Mouse (Mus musculus) testis, adult 2 months (tissue): ENCODE measurements around the gene Il1rap. TPM values are rescaled to one million over a fixed set of nuclear protein-coding genes. Genes with fewer than 3 reads are reported as not detected.

ENCODE experiments used
- H3K27ac ChIP-seq: fragments of 200-500 bp; 2 replicates; pipeline ENCODE4 v1.5.1; 2012; ENCODE audit warnings: low read depth, low read length; ENCODE audit not compliant: control insufficient read depth, insufficient read depth
- H3K27me3 ChIP-seq: fragments of 200-500 bp; 2 replicates; pipeline ENCODE4 v1.6.1; 2012; ENCODE audit warnings: mild to moderate bottlenecking, low read length, moderate library complexity; ENCODE audit not compliant: control insufficient read depth, insufficient read depth
- H3K36me3 ChIP-seq: fragments of 200-500 bp; 2 replicates; pipeline ENCODE4 v1.6.1; 2012; ENCODE audit warnings: mild to moderate bottlenecking, low read length; ENCODE audit not compliant: control insufficient read depth, insufficient read depth
- H3K4me1 ChIP-seq: fragments of 200-500 bp; 2 replicates; pipeline ENCODE4 v1.6.1; 2012; ENCODE audit warnings: low read length; ENCODE audit not compliant: control insufficient read depth, insufficient read depth
- H3K4me3 ChIP-seq: fragments of 200-500 bp; 2 replicates; pipeline ENCODE4 v1.5.1; 2012; ENCODE audit warnings: low read depth, mild to moderate bottlenecking, low read length, moderate library complexity, mixed read lengths; ENCODE audit not compliant: control insufficient read depth
- CTCF ChIP-seq: fragments of 200-500 bp; IDR thresholded peaks from 2 replicates; pipeline ENCODE4 v1.5.1; 2012; ENCODE audit warnings: low read depth, mild to moderate bottlenecking, inconsistent platforms, low read length, moderate library complexity; ENCODE audit not compliant: control insufficient read depth, insufficient read depth, insufficient replicate concordance
- POLR2A ChIP-seq: fragments of 200-500 bp; IDR thresholded peaks from 2 replicates; pipeline ENCODE4 v1.6.1; 2012; ENCODE audit warnings: low read depth, mild to moderate bottlenecking, inconsistent platforms, low read length, moderate library complexity; ENCODE audit not compliant: control insufficient read depth
- polyA plus RNA-seq: library from polyadenylated mRNA; depleted of rRNA; stranded (reverse); fragments of >200 nt; gene quantifications from 2 replicates; pipeline ENCODE4 v1.2.3, GENCODE M21; 2012

Il1rap gene
- polyA plus RNA-seq, 1 experiment, result 2.2 TPM

DNA sequence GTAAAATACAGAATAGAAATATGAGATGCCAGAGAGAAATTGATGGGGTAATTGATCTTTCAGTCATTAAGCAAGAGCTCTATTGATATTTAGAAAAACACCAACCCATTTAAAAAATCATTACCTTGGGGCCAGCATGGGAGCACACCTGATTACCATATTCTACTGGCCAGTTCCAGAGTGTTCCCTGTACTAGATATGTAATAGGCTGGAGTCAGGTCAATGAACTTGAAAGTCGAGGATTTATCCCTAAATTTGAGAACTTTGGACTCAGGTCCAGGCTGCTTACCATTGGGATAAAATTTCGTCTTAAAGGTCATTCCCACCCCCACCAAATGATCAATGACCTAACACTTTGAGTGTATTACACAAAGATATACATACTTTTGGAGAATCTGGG is 125.0 kb downstream of the Il1rap start:
- Histone ChIP-seq H3K27ac (no peak overlapping the region), H3K27me3 (no peaks in the 10 kb centered on the region), H3K36me3 (no peaks in the 10 kb centered on the region), H3K4me1 (no peaks in the 10 kb centered on the region), H3K4me3 (no peak overlapping the region)
- TF ChIP-seq CTCF (no peak), POLR2A (no peak)

DNA sequence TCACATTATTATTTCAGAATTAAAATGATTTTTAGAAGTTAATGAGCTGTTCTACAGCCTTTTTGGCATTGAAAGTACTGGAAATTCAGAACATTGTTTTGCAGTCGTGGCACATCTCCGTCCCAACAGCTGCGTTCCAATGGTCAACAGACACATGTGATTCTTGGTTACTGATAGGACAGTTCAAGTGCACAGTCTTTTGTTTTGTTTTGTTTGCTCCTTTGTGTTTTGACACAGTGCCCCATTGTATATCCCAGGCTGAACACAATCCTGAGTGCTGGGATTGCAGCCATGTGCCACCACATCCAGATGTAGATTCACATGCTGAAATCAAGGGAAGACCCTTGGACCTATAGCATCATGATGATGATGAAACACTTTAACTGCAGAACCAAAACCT is 129.4 kb downstream of the Il1rap start:
- H3K36me3 ChIP-seq, result no peaks in the 10 kb centered on the region
- TF ChIP-seq CTCF (no peak), POLR2A (no peak)
- no peaks in the 10 kb centered on the region for H3K27me3 ChIP-seq

DNA sequence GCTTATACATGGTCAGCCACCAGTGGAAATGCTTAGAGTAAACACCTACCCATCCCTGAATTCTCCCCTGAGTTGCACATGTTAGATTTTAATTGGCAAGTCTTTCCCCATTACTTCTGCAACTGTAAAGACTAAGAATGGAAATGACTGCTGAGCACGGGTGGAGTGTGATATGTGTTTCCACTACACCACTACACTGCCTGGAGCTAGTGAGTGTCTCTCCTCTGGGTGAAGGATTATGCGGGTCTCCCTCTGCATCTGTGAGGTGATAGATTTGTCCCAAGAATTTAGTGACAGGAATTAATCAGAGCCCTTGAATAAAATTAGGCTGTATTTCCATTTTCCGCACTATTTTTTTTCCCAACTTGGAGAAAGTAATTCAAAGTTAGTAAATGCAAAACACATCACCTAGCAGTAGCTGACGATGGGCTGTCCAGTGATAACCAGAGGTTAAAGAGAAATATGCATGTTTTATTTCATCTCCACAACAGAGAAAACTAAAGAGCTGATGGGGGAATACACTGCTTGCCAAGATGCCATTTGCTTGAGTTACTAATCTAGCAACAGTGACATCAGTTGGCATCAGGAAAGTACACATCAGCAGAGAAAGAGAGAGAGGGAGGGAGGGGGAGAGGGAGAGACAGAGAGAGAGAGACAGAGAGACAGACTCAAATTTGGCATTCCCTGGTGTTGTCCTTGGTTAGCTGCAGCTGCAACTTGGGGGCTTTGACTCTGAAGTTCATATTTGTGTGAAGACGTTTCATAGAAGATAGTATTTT is 132.2 kb downstream of the Il1rap start:
- H3K27ac ChIP-seq, result no peak overlapping the region
- H3K27me3 ChIP-seq, result no peaks in the 10 kb centered on the region
- H3K36me3 ChIP-seq, result no peaks in the 10 kb centered on the region
- TF ChIP-seq CTCF (no peak), POLR2A (no peak)
- H3K4me3 ChIP-seq, result no peak overlapping the region
- H3K4me1 ChIP-seq, result no peaks in the 10 kb centered on the region

More for the DNA sequence above, 129.4 kb downstream of the Il1rap start:
- no peaks in the 10 kb centered on the region for H3K4me1 ChIP-seq
- no peak overlapping the region for H3K27ac ChIP-seq
- no peak overlapping the region for H3K4me3 ChIP-seq

DNA sequence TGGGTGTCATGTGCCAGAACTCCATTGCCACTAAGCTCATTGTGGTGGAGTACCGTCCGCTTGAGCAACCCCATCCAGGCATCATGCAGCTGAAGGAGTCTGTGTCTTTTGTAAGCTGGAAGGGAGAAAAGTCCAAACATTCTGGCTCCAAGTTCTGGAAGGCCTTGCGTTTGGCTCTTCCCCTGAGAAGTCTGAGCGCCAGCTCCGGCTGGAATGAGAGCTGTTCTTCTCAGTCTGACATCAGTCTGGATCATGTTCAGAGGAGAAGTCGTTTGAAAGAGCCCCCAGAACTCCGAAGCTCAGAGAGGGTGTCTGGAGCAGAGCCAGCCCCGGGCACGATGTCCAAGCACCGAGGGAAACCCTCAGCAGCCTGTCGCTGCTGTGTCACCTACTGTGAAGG is 141.0 kb downstream of the Il1rap start:
- TF ChIP-seq POLR2A (no peak), CTCF (no peak)
- H3K4me1 ChIP-seq, result peaks cover 6% of the 10 kb centered on the region
- no peaks in the 10 kb centered on the region for H3K36me3 ChIP-seq
- no peaks in the 10 kb centered on the region for H3K27me3 ChIP-seq
- H3K4me3 ChIP-seq, result peak overlapping the region; percentile 40
- H3K27ac ChIP-seq, result no peak overlapping the region

GRCm38 (mm10) chr16:26723952-26724747 is 142.6 kb downstream of the Il1rap start:
- TF ChIP-seq POLR2A (no peak), CTCF (no peak)
- H3K4me1 ChIP-seq, result peaks cover 6% of the 10 kb centered on the region

DNA sequence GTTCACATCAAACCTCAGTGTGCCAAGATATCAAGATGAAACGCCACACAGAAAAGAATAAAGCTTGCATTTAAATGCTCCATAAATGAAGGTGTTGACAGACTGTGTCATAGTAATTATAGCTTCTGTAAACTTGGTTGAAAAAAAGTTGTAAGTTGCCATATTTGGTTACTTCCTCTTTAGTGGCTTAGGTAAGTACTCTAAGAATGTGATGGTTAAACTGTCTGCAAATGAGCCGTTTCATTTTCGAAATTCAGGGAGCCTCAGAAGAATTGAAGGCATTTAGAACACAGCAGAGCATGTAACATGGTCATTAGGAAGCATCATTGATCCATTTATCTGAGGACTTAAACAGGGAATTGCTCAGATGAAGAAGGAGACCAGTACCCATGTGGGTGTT is 146.6 kb downstream of the Il1rap start:
- no peaks in the 10 kb centered on the region for H3K4me1 ChIP-seq
- no peak overlapping the region for H3K27ac ChIP-seq
- no peak overlapping the region for H3K4me3 ChIP-seq
- no peaks in the 10 kb centered on the region for H3K27me3 ChIP-seq
- TF ChIP-seq CTCF (no peak), POLR2A (no peak)
- no peaks in the 10 kb centered on the region for H3K36me3 ChIP-seq

More at GRCm38 (mm10) chr16:26723952-26724747, 142.6 kb downstream of the Il1rap start:
- H3K27me3 ChIP-seq, result no peaks in the 10 kb centered on the region
- no peak overlapping the region for H3K27ac ChIP-seq
- no peaks in the 10 kb centered on the region for H3K36me3 ChIP-seq
- no peak overlapping the region for H3K4me3 ChIP-seq

DNA sequence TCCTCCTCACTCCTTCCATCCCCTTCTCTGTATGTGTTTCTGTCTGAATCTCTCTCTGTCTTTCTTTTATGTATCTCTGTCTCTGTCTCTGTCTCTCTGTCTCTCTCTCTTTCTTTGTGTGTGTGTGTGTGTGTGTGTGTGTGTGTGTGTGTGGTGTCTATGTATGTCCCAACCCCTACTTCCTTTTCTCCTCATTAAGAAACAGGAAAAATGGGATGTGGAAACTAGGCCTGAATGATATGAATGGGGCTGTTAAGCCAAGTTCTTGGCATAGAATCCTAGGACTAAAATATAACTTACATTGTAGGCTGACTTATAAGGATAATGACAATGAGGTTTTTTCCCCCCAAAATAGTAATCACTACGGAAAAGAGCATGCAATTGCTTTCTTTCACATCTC is 149.4 kb downstream of the Il1rap start:
- Histone ChIP-seq H3K27ac (no peak overlapping the region), H3K36me3 (no peaks in the 10 kb centered on the region), H3K4me1 (no peaks in the 10 kb centered on the region), H3K27me3 (no peaks in the 10 kb centered on the region), H3K4me3 (no peak overlapping the region)
- TF ChIP-seq POLR2A (no peak), CTCF (no peak)
